Mouse (Mus musculus) lung, postnatal 36 days (tissue): ENCODE results near the gene Nudt13.

ENCODE experiments used
- DNase-seq: peaks from one replicate; pipeline ENCODE4 v3.0.0; 2022; ENCODE audit warnings: mixed read lengths

Nudt13 gene

DNA sequence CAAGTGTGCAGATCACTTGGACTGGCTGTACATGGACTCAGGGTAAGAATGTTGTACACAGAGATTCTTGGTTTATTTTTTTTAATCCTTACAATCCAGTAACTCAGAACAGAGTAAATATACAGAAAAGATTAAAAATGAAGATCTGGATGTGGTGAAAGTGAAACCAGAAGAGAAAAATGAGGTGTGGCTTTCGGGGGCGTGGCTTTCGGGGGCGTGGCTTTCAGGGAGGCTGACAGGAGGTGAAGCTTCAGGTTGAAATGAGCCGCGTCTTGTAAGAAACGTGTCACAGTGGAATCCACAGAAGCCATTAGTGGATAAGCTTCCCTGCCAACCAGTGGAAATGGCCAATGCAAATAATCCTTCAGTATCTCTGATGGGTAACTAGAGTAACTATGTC, 46.4 kb downstream of the Nudt13 start:
- peak; percentile 7 for DNase-seq

DNA sequence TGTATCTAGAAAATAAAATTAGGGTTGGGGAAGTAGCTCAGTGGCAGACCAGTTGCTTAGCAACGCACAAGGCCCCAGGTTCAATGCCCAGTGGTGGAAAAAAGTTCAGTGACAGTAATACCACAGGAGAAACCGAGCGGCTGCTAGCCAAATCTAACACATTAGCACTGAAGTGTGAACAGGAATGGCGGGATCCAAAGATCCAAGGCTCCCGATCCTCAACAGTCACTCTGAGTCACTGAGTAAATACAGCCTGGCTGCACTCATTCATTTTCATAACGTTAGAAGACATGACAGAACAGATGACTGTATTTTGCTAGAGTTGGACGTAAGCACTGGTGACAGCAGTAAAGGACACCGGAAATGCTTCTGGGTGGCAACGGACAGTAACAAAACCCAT, 51.4 kb downstream of the Nudt13 start:
- DNase-seq = no peak

DNA sequence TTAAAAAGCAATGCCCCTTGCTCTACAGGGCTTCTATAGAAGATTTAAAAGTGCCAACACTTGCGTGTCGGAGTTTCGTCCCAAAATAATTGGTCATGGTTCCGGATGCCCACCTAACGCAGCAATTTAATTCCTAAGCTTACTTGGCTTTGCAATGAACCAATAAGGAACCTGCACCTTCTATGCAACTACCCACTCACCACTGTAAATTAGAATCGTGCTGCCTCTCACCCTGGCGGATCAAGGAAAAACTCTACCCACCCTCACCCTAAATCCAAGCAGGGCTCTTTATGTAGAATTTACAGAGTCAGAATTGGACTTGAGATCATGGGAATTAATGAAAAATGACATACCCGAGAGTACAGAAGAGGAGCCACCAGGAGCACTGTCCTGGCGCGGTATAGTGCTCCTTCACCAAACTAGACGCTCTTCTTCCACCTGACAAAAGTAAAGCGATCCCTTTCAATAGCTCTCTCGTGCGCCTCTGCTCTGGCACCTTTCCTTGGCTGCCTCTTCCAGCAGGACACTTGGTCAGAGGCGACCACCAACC, 53.0 kb downstream of the Nudt13 start:
- DNase-seq = no peak

DNA sequence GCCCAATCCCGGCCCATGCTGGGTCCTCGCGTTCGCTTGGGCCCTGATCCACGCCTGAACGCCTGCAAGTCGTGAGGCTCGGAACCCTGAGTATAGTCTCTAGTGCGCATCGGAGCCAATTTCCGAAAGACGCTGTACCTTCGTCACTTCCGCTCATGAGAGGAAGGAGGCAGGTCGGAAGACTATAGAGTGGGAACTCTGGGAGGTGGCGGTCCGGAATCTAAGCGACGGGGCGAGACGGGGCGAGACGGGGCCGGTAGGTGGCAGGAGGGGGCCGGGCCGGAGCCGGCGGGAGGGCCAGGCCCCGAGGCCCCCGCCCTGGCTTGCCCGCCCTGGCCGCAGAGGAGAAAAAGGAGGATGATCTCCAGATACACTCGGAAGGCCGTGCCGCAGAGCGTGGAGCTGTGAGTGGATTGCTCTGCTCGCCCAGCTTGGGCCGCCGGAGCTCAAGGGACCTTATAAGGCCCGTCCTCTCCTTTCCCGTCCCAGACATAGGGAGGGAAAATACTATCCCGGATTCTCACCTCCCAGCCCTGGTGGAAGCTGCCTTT, 53.6 kb downstream of the Nudt13 start, which contains the start of the genes Ecd and Fam149b:
Gene Ecd, minus strand, starts transcription at position 131 of the 551 bp plus-strand sequence.
Gene Fam149b, plus strand, starts transcription at position 172 of the 551 bp plus-strand sequence.
- DNase-seq = peak; percentile 96

DNA sequence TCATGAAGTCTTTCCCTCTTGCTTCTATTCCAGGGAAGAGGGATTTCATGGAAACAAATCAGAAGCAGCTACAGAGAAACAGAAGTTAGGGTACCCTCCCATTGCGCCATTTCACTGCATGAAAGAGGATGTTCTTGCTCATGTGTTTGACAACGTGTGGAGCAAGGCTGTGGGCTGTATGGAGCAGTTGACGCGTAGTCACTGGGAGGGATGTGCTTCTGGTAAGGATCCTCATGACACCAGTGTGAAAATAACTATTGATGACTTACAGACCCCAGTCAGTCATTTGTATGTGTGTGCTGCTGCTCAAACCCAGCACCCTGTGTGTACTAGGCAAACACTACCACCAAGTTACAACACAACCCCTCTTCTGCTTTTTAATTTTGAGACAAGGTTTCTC, 68.7 kb downstream of the Nudt13 start:
- DNase-seq = peak; percentile 28
